Mouse (Mus musculus): Measurements from ENCODE around the gene Nhlrc1.

DNA sequence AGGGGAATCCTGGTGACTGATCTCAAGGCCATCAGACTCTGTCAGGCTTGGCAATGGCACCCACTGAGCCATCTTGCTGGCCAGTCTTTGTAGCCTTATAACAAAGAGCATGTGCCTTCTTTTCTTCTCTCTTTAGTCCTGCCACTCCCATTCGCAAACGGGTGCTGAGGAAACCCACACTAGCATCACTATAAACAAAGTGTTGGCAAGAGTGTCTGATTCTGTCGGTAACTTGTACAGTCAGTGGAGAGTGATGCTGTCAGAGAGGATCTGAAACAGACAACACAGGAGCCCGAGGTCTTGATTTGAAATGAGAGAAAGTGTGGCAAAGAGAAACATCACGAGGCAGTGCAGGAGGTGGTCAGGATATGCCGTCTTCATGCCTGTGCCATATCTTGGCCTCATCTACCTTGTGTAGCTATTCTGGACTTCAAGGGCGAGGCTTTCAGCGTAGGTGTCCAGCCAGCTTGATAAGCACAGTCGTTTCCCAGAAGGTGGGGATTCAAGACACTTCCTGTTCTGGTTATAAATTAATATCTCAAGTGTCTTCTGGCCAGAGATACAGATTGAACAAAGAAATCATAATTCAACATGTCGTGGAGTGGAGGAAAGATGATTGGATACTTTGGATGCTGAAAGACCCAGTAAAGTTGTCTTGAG, 44.2 kb downstream of the Nhlrc1 start:
- TF ChIP-seq POLR2A (IDR thresholded peaks at IDR 0.05; ENCODE audit: control insufficient read depth in 1 of 2, insufficient read depth in 1 of 2, low read depth in 1 of 2, low read length in 2 of 2, poor library complexity in 1 of 2): no peak
- no peak for TF ChIP-seq CTCF (IDR thresholded peaks at IDR 0.05 in 2 of 3, conservative IDR thresholded peaks at IDR 0.05 in 1 of 3; ENCODE audit: control insufficient read depth in 1 of 3, insufficient read depth in 1 of 3, low read depth in 2 of 3, low read length in 3 of 3, poor library complexity in 1 of 3, severe bottlenecking in 1 of 3)
- no peak for TF ChIP-seq ZMIZ1 (IDR thresholded peaks at IDR 0.05; ENCODE audit: low read depth, low read length)
- no peak for TF ChIP-seq CHD2 (IDR thresholded peaks at IDR 0.05; ENCODE audit: low read length)
- TF ChIP-seq NRF1 (IDR thresholded peaks at IDR 0.05; ENCODE audit: insufficient read depth, low read depth, low read length, poor library complexity, severe bottlenecking): no peak
- TF ChIP-seq ZC3H11A (IDR thresholded peaks at IDR 0.05; ENCODE audit: low read depth, low read length): no peak
- TF ChIP-seq POLR2AphosphoS5 (IDR thresholded peaks at IDR 0.05; ENCODE audit: borderline replicate concordance, low read depth, low read length): no peak
- no peak for TF ChIP-seq EP300 (IDR thresholded peaks at IDR 0.05; ENCODE audit: low read depth in 1 of 2, low read length in 2 of 2)
- TF ChIP-seq ZKSCAN1 (IDR thresholded peaks at IDR 0.05; ENCODE audit: low read depth, low read length): no peak
- no peak for TF ChIP-seq MAZ (IDR thresholded peaks at IDR 0.05; ENCODE audit: low read depth, low read length)
- no peak for TF ChIP-seq KAT2A (conservative IDR thresholded peaks at IDR 0.05; ENCODE audit: low read depth, low read length)
- TF ChIP-seq MXI1 (IDR thresholded peaks at IDR 0.05; ENCODE audit: low read depth, low read length): no peak
- no peak for TF ChIP-seq MAX (IDR thresholded peaks at IDR 0.05; ENCODE audit: low read length)

Data from MEL (cell line).